Comparison of ENCODE assay signal across 8 mouse cellular contexts in genomic region chr12:75817959-75818452, GRCm38 (mm10). TPM values are rescaled to one million over a fixed set of nuclear protein-coding genes. Genes with fewer than 3 reads are reported as not detected.
DNase-seq lines count a peak whose midpoint lies in the region; ATAC-seq and TF ChIP-seq lines count a peak whose summit lies in the region.

TSS of gene Syne2 (plus strand) at chr12:75818134.

- no peaks in the 10 kb centered on the region for H3K36me3 ChIP-seq in embryonic facial prominence, embryonic 15.5 days
- no peaks in the 10 kb centered on the region for H3K36me3 ChIP-seq in kidney, embryonic 14.5 days (ENCODE audit: control insufficient read depth, insufficient read depth, low read length)
- no peaks in the 10 kb centered on the region for H3K36me3 ChIP-seq in liver, adult 2 months (ENCODE audit: control insufficient read depth, insufficient read depth, low read length)

- H3K4me1 ChIP-seq in bone marrow macrophage, adult 2 months (ENCODE audit: control insufficient read depth, insufficient read depth, low read length) = no peaks in the 10 kb centered on the region
- peaks cover 14% of the 10 kb centered on the region for H3K4me1 ChIP-seq in embryonic facial prominence, embryonic 15.5 days
- H3K4me1 ChIP-seq in kidney, embryonic 14.5 days (ENCODE audit: control insufficient read depth, insufficient read depth, low read length) = peaks cover 23% of the 10 kb centered on the region
- H3K4me1 ChIP-seq in liver, adult 2 months (ENCODE audit: control insufficient read depth, insufficient read depth, low read length) = peaks cover 10% of the 10 kb centered on the region

- no peak within 1 kb of the TSS for H3K27ac ChIP-seq in bone marrow macrophage, adult 2 months (ENCODE audit: insufficient read depth, low read depth, low read length)
- peak within 1 kb of the TSS; percentile 69 for H3K27ac ChIP-seq in embryonic facial prominence, embryonic 15.5 days (replicated peaks)
- H3K27ac ChIP-seq in kidney, embryonic 14.5 days (ENCODE audit: low read depth, low read length) = peak within 1 kb of the TSS; percentile 79
- peak within 1 kb of the TSS; percentile 91 for H3K27ac ChIP-seq in liver, adult 2 months (replicated peaks; ENCODE audit: insufficient read depth, low read depth, low read length)

- TF ChIP-seq POLR2A in bone marrow macrophage, adult 2 months (IDR thresholded peaks at IDR 0.05; ENCODE audit: borderline replicate concordance, low read depth, low read length) = no peak
- peak; percentile 82 for TF ChIP-seq POLR2A in liver, adult 2 months (IDR thresholded peaks at IDR 0.05; ENCODE audit: extremely low read depth, insufficient read depth, low read length)

- peak within 1 kb of the TSS; percentile 70 for H3K4me3 ChIP-seq in bone marrow macrophage, adult 2 months (ENCODE audit: insufficient read depth, low read length)
- H3K4me3 ChIP-seq in embryonic facial prominence, embryonic 15.5 days (replicated peaks) = peak within 1 kb of the TSS; percentile 87
- peak within 1 kb of the TSS; percentile 74 for H3K4me3 ChIP-seq in kidney, embryonic 14.5 days (ENCODE audit: low read length)
- H3K4me3 ChIP-seq in liver, adult 2 months (ENCODE audit: insufficient read depth, low read depth, low read length) = peak within 1 kb of the TSS; percentile 97

- H3K9me3 ChIP-seq in embryonic facial prominence, embryonic 15.5 days (replicated peaks) = no peaks in the 10 kb centered on the region
- no peaks in the 10 kb centered on the region for H3K9me3 ChIP-seq in kidney, embryonic 14.5 days (ENCODE audit: control insufficient read depth, low read length)

- under 1% methylated on average over 44 of the region's 54 CpGs for whole genome bisulfite sequencing in embryonic facial prominence, embryonic 15.5 days
- under 1% methylated on average over 52 of the region's 54 CpGs for WGBS in kidney, embryonic 14.5 days
- WGBS in liver, adult 2 months = 1% methylated on average over 54 of the region's 54 CpGs

- peak within 1 kb of the TSS; percentile 73 for H3K9ac ChIP-seq in embryonic facial prominence, embryonic 15.5 days
- H3K9ac ChIP-seq in kidney, embryonic 14.5 days (ENCODE audit: low read depth, low read length) = peak within 1 kb of the TSS; percentile 87
- H3K9ac ChIP-seq in liver, adult 2 months (ENCODE audit: low read depth, low read length) = peak within 1 kb of the TSS; percentile 96

- H3K79me2 ChIP-seq in liver, adult 2 months (ENCODE audit: control insufficient read depth, insufficient read depth, low read length) = peaks cover 17% of the 10 kb centered on the region; the same call in 1 of the 2 replicates

- DNase-seq in 416B (ENCODE audit: low read depth) = peak; percentile 74
- DNase-seq in heart, adult 9 months (ENCODE audit: low spot score in 2 of 2) = peak; percentile 85 to 87
- peak; percentile 65 for DNase-seq in liver, adult 2 months (ENCODE audit: extremely low read depth, low read depth, low spot score)
- peak; percentile 73 to 78 for DNase-seq in spleen, postnatal 36 days (ENCODE audit: low spot score in 2 of 2)

- no peaks in the 10 kb centered on the region for H3K27me3 ChIP-seq in embryonic facial prominence, embryonic 15.5 days
- no peaks in the 10 kb centered on the region for H3K27me3 ChIP-seq in kidney, embryonic 14.5 days (ENCODE audit: control insufficient read depth, insufficient read depth, low read length)
- no peaks in the 10 kb centered on the region for H3K27me3 ChIP-seq in liver, adult 2 months (ENCODE audit: control insufficient read depth, insufficient read depth, low read length)

- no peak for TF ChIP-seq CTCF in bone marrow macrophage, adult 2 months (IDR thresholded peaks at IDR 0.05; ENCODE audit: low read depth, low read length)
- no peak for TF ChIP-seq CTCF in liver, adult 2 months (IDR thresholded peaks at IDR 0.05; ENCODE audit: low read depth, low read length)

- peak within 1 kb of the TSS; percentile 92 for H3K4me2 ChIP-seq in embryonic facial prominence, embryonic 15.5 days (replicated peaks)
- peak within 1 kb of the TSS; percentile 76 for H3K4me2 ChIP-seq in kidney, embryonic 14.5 days (replicated peaks; ENCODE audit: low read depth, low read length)

- ATAC-seq in embryonic facial prominence, embryonic 15.5 days (ENCODE audit: insufficient number of reproducible peaks, low FRiP score, low TSS enrichment, low read depth) = peak; percentile 94
- ATAC-seq in kidney, embryonic 14.5 days (ENCODE audit: low FRiP score, low TSS enrichment) = peak; percentile 96
- ATAC-seq in monocyte, adult 5-6 weeks (replicated peaks; ENCODE audit: insufficient number of reproducible peaks, low FRiP score, low TSS enrichment, poor library complexity, severe bottlenecking) = peak; percentile 46

RNA-seq across cellular contexts. Expression of gene Syne2, which starts in this region (rescaled TPM):
- polyA plus RNA-seq in bone marrow macrophage, adult 2 months (2012; ENCODE audit: insufficient read depth, insufficient read length, missing spikeins) = 6.6 and 9.8 TPM in 2 replicates
- polyA plus RNA-seq in embryonic facial prominence, embryonic 15.5 days (2015; fragmentation: Nextera tagmentation; extraction: Ambion mirVana) = 40.8 and 45.2 TPM in 2 replicates
- polyA plus RNA-seq in kidney, embryonic 14.5 days (2014; fragmentation: Nextera tagmentation; extraction: Ambion mirVana) = 39.3 and 69.0 TPM in 2 replicates
- 31.3 and 43.0 TPM in 2 replicates for total RNA-seq in liver, adult 2 months (2014; rRNA removed)
- polyA plus RNA-seq in liver, adult 2 months (2012; rRNA removed) = 8.1 and 12.0 TPM in 2 replicates
- 17.7 to 27.1 TPM (median 22.0 TPM) in 3 replicates for total RNA-seq in monocyte, adult 5-6 weeks (2017)

Comparison
In these comparisons a context has a peak if more than half of its experiments do, and no peak if none do; other contexts are left out.
1. ATAC-seq: peak in every context shown above with its lines; median percentile 96 in kidney, embryonic 14.5 days; 94 in embryonic facial prominence, embryonic 15.5 days; 46 in monocyte, adult 5-6 weeks.